8 mouse cellular contexts compared by ENCODE assay signal in genomic region chr15:83210229-83210628, GRCm38 (mm10). TPM values are rescaled to one million over a fixed set of nuclear protein-coding genes. Genes with fewer than 3 reads are reported as not detected.
DNase-seq lines count a peak whose midpoint lies in the region; ATAC-seq and TF ChIP-seq lines count a peak whose summit lies in the region.

No protein-coding gene starts in this region.

- TF ChIP-seq POLR2A in cerebellum, adult 2 months (IDR thresholded peaks at IDR 0.05; ENCODE audit: borderline replicate concordance, insufficient read depth, low read length): no peak

- ATAC-seq in intestine, embryonic 14.5 days (replicated peaks; ENCODE audit: low FRiP score, low TSS enrichment, low read depth): no peak

- H3K9ac ChIP-seq in intestine, embryonic 14.5 days (ENCODE audit: low read length): peak overlapping the region; percentile 37; the same call in 1 of the 2 replicates

- intact Hi-C loops in gastrocnemius, postnatal 14 days (cut with DNase I; ENCODE audit: low total_unique reads): loop anchor here (5.0 kb wide), 2 partner anchors 42 to 117 kb away; partner anchors contain the start of gene A4galt
- intact Hi-C loops in left cerebral cortex, postnatal 25 days (cut with DNase I): loop anchor here (5.0 kb wide), 2 partner anchors 87 to 107 kb away; no protein-coding TSS in a partner anchor

- no peak overlapping the region for H3K27ac ChIP-seq in cerebellum, adult 2 months (ENCODE audit: insufficient read depth, low read length)
- peak overlapping the region; percentile 18; the same call in 1 of the 2 replicates for H3K27ac ChIP-seq in intestine, embryonic 14.5 days (ENCODE audit: low read depth)
- no peak overlapping the region for H3K27ac ChIP-seq in midbrain, embryonic 10.5 days (replicated peaks)

- H3K36me3 ChIP-seq in intestine, embryonic 14.5 days (ENCODE audit: control insufficient read depth, insufficient read depth, low read length): no peaks in the 10 kb centered on the region
- no peaks in the 10 kb centered on the region for H3K36me3 ChIP-seq in midbrain, embryonic 10.5 days

- peak; percentile 28 to 44 for DNase-seq in cerebellum, adult 2 months
- DNase-seq in cerebellum, adult 9-11 months: no peak
- DNase-seq in cerebellum, postnatal 36 days: peak; percentile 52 to 61
- peak; percentile 68 for DNase-seq in gastrocnemius, postnatal 14 days
- DNase-seq in intestine, embryonic 14.5 days (ENCODE audit: low spot score): peak; percentile 71
- peak; percentile 55 to 67 for DNase-seq in left cerebral cortex, postnatal 25 days (ENCODE audit: low spot score in 2 of 2)
- peak; percentile 43 for DNase-seq in midbrain, embryonic 10.5 days (ENCODE audit: low spot score)
- peak; percentile 52 for DNase-seq in skeletal muscle tissue, adult 2 months (ENCODE audit: low read depth, low spot score)

- WGBS in cerebellum, adult 2 months: 13% methylated on average over 11 of the region's 11 CpGs
- WGBS in intestine, embryonic 14.5 days: 23% methylated on average over 11 of the region's 11 CpGs
- 24% methylated on average over 11 of the region's 11 CpGs for WGBS in midbrain, embryonic 10.5 days

- no peak overlapping the region for H3K4me3 ChIP-seq in cerebellum, adult 2 months (replicated peaks; ENCODE audit: insufficient read depth, low read depth, low read length)
- H3K4me3 ChIP-seq in intestine, embryonic 14.5 days (ENCODE audit: low read depth, low read length): peak overlapping the region; percentile 25
- H3K4me3 ChIP-seq in midbrain, embryonic 10.5 days: peak overlapping the region; percentile 35

- no peaks in the 10 kb centered on the region for H3K27me3 ChIP-seq in cerebellum, adult 2 months (ENCODE audit: control insufficient read depth, insufficient read depth, low read length)
- H3K27me3 ChIP-seq in intestine, embryonic 14.5 days (replicated peaks; ENCODE audit: control insufficient read depth, insufficient read depth, low read length): no peaks in the 10 kb centered on the region
- peaks cover 15% of the 10 kb centered on the region for H3K27me3 ChIP-seq in midbrain, embryonic 10.5 days (ENCODE audit: low read depth, poor library complexity, severe bottlenecking)

- H3K9me3 ChIP-seq in intestine, embryonic 14.5 days (ENCODE audit: control insufficient read depth, low read length): no peaks in the 10 kb centered on the region
- no peaks in the 10 kb centered on the region for H3K9me3 ChIP-seq in midbrain, embryonic 10.5 days (replicated peaks)

- H3K4me2 ChIP-seq in intestine, embryonic 14.5 days (ENCODE audit: low read length): peak overlapping the region; percentile 62

- TF ChIP-seq CTCF in cerebellum, adult 2 months (IDR thresholded peaks at IDR 0.05; ENCODE audit: borderline replicate concordance, insufficient read depth, low read depth, low read length): peak; percentile 31; the same call in 1 of the 2 replicates

- H3K4me1 ChIP-seq in cerebellum, adult 2 months (ENCODE audit: control insufficient read depth, insufficient read depth, low read length): no peaks in the 10 kb centered on the region
- H3K4me1 ChIP-seq in intestine, embryonic 14.5 days (replicated peaks; ENCODE audit: control insufficient read depth, insufficient read depth, low read length): peaks cover 8% of the 10 kb centered on the region
- H3K4me1 ChIP-seq in midbrain, embryonic 10.5 days: peaks cover 8% of the 10 kb centered on the region

RNA-seq across cellular contexts. Expression of gene Cyb5r3, which starts 37.8 kb away (rescaled TPM):
- polyA plus RNA-seq in cerebellum, adult 2 months (2012; rRNA removed): 63.5 and 68.6 TPM in 2 replicates
- 10 to 100 TPM; 69.1 to 74.4 TPM for total RNA-seq in gastrocnemius, postnatal 14 days (2021)
- 159 and 168 TPM in 2 replicates for polyA plus RNA-seq in intestine, embryonic 14.5 days (2014; fragmentation: Nextera tagmentation; extraction: Ambion mirVana)
- 10 to 100 TPM; 55.8 to 58.8 TPM for total RNA-seq in left cerebral cortex, postnatal 25 days (2021)
- 218 and 255 TPM in 2 replicates for polyA plus RNA-seq in midbrain, embryonic 10.5 days (2016; fragmentation: Nextera tagmentation; extraction: Ambion mirVana)

RNA-seq across cellular contexts. Expression of gene A4galt, which starts 41.3 kb away (rescaled TPM):
- polyA plus RNA-seq in cerebellum, adult 2 months (2012; rRNA removed): 3.7 and 5.0 TPM in 2 replicates
- 1 to 10 TPM; 5.7 to 7.4 TPM for total RNA-seq in gastrocnemius, postnatal 14 days (2021)
- polyA plus RNA-seq in intestine, embryonic 14.5 days (2014; fragmentation: Nextera tagmentation; extraction: Ambion mirVana): 3.3 and 3.4 TPM in 2 replicates
- total RNA-seq in left cerebral cortex, postnatal 25 days (2021): 1 to 10 TPM; 3.5 to 5.2 TPM
- 0.75 and 1.7 TPM in 2 replicates for polyA plus RNA-seq in midbrain, embryonic 10.5 days (2016; fragmentation: Nextera tagmentation; extraction: Ambion mirVana)
